Mouse (Mus musculus) 3T3-L1 (cell line): ENCODE measurements at regions not wholly inside any gene's neighbourhood (a gene's known extent, or its start where the extent isn't known, plus 50 kb on each side); places are given as distances from the start of the nearest gene placed in this dataset.

Experiments
- DNase-seq: peaks from one replicate; pipeline ENCODE4 v3.0.0-alpha.2; 2015; ENCODE audit warnings: low read depth, low spot score

- DNase-seq = no peak
Observed at GRCm38 (mm10) chr12:94468609-94469008, 1223.4 kb upstream of the Flrt2 start.

GRCm38 (mm10) chr12:94469850-94470249 lies 1222.2 kb upstream of the Flrt2 start:
- DNase-seq = no peak

DNA sequence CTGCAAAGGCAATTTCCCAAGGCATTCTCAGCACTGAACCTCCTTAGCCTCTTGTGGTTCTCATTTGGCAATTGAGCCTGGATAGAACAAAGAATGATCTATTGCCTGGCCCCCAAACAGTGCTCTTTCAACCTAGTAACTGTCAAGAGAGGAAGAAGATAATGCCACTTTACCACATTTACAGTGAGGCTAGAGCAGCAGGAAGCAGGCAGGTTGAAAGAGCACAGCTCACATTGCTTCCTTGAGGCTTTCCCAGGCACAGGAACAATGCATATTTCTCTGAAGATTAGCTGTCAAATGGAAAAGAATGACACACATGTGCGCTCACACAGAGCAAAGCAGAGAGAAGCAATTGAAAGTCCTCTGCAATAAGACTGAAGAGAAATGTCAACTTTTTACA lies 1221.0 kb upstream of the Flrt2 start:
- no peak for DNase-seq

DNA sequence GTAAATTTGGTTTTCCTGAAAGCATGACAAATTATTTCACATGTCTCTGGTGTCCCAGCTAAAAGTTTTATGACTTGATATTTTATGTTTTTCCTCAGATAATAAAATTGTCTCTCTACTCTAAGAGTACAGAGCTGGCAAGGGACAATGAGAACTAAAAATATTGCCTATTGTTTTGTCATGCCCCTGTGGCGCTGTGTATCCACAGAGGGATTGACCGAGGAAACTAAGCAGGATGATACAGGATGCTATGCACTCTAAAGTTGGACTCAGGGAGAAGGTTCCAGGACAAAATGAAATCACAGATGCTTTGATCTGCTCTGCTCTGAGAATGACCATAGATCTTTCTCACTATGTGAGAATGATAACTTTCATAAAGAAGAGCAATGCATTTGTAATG lies 1203.3 kb upstream of the Flrt2 start:
- DNase-seq = no peak

DNA sequence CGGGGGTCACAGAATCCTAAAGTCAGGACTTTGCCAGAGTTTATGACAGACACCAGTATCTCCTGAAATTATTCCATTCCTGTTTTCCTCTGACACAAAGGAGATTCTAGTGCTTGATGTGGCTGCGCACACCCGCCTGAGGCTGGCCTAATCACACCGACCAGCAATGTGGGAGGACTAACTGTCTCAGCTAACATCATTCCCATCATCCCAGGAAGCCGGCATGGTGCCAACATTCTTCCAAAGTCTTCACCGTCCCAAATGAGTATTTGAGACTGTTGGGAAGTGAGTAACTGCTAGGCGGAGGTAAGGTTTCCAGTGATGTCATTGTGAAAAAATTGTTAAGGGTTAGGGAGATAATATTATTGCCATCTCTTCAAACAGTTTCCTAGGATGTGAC lies 1183.9 kb upstream of the Flrt2 start:
- DNase-seq = peak; percentile 41

DNA sequence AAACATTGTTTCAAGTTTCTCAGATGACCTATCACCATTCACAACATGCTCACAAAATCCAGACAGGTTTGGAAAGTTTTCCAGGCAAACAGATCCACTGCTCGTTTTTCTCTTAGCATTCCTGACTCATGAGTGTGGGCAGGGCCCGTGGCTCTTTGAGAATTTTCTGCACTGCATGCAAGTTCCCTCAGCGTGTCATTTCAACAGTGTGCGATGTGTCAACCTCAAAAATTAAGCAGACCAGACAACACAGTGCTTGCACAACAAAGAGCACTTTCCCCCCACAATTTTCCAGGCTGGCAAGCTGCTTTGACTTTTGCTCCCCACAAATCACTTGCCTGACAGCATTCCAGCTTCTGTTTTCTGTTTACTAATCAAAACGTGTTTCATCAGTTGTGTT lies 1182.2 kb upstream of the Flrt2 start:
- peak; percentile 44 for DNase-seq

- no peak for DNase-seq
Observed at GRCm38 (mm10) chr12:94544706-94545105, 1147.3 kb upstream of the Flrt2 start.

GRCm38 (mm10) chr12:94560374-94561194 lies 1131.4 kb upstream of the Flrt2 start:
- DNase-seq = no peak

GRCm38 (mm10) chr12:94574981-94575380 lies 1117.0 kb upstream of the Flrt2 start:
- DNase-seq = no peak

GRCm38 (mm10) chr12:94580345-94580744 lies 1111.7 kb upstream of the Flrt2 start:
- no peak for DNase-seq

DNA sequence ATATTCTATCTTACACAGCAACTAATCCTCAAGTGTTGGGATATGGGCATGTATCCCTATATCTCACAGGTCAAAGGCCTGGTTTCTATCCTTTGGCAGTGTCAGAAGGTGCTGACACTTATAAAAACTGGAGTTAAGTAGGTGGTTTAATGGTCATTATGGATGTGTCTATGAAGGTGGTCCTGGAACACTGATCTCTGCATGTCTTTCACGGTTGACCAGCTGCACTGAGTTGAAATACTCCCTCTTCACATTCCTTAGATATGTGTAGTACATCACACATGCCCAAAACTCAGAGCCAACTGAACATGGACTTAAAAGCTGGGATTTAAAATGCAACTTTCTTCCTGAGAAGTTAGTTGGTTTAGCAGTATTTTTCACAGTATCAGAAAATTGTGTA lies 1107.7 kb upstream of the Flrt2 start:
- DNase-seq = no peak

DNA sequence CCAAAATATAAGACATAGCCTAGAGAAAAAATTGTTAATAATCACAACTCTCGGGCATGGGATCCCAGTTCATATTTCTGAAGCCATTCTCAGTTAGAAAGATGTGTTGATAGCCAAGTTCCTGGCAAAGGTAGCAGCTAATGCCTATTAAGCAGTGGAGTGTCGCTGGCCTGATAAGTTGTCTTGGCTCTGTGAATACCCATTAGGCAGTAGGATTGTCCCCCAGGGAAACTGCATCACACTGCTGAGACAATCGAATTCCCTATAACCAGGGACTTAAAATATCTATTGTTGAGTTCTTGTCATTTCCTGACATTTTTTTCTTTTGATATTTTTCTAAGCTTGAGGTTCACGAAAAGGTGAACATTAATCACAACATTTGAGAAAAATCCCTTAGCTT lies 1105.0 kb upstream of the Flrt2 start:
- DNase-seq = no peak

DNA sequence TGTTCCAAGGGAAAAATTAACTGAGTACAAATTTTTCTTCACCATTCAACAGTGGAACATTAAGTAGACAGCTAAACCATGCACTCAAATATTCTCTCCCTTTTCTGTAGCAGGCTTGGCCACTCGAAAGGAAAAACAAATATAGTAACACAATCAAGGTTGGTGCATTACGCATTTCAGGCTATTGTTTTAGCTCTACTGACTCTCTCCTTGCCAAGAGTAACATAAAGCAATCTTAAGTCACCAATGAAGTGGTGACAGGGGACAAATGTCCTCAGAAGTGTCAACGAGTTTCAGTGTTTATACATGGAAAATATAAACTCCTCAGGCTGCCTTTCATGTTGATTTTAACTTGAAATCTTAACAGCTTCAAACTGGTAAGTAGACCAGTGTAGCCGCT lies 1103.4 kb upstream of the Flrt2 start:
- DNase-seq = no peak

DNA sequence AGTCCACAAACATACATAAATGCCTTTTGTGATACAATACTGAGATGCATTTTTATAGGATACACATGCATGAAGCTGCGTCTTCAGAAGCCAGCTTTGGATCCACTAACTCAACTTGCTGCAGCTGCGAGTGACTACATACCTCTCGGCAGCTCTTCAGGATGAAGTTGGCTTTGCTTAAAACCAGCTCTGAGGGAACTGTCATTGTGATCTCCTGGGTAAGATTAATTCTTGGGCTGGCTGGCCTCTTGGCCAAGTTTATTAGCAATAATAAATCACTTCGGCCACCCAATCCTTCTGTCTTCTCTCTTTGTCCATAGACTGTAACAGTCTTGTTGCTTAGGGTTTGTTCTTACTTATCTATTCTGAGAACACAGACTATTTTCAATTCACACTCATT lies 1103.0 kb upstream of the Flrt2 start:
- DNase-seq = no peak

- no peak for DNase-seq
Observed at GRCm38 (mm10) chr12:94605566-94605965, 1086.5 kb upstream of the Flrt2 start.

DNA sequence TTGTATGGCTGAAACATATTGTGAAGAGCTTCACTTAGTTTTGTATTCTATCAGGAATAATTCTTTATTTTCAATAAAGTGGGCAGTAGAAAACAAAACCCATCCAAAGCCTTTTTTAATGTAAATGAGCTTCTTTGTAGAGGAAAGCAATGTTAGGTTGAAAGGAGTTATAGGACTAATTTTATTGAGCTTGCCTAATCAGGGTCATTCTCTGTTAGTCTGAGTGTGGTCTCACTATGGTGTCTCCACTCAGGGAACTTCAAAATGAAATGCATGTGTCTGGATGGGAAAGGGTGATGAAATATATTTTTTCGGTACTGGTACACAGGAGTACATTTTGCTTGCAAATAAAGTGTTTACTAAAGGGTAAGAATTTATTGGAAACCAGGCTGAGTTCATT lies 1055.5 kb upstream of the Flrt2 start:
- no peak for DNase-seq

DNA sequence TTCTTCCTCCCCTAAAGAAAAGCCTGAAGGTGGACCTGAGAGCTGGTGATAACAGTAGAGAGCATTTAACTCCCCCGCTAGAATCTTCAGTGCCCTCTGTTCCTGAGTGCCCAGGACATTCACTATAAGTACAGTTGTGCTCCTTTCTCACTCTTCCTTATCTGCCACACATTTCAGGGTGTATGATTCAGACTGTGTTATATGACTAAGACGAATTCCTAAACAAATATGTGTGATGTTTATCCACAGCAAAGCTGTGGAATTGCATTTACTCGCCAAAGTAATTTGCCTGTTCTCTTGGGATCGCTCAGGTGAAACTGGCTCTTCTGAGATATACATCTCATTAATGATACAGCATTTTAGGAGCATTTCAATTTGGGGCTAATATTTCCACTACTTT lies 1051.9 kb upstream of the Flrt2 start:
- peak; percentile 58 for DNase-seq

DNA sequence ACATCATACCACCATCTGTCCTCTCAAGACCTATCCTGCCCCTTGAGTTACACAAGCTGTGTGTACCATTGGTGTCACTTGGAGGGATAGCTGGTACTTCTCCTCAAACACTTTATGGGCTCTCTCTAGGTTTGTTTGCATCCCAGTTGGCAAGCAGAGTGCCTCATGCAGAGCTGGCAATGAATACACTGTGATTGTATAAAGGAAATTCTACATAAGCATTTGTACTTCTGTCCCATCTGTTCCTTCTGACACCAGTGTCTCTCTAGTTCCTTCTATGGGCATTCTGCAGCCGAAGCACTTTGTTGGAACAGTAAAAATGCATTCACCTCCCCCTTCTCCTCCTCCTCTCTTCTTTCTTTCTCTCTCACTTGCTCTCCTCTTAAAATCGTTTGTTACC lies 1046.7 kb upstream of the Flrt2 start:
- DNase-seq = no peak

- peak; percentile 89 for DNase-seq
Observed at GRCm38 (mm10) chr12:94670035-94670434, 1022.0 kb upstream of the Flrt2 start.

DNA sequence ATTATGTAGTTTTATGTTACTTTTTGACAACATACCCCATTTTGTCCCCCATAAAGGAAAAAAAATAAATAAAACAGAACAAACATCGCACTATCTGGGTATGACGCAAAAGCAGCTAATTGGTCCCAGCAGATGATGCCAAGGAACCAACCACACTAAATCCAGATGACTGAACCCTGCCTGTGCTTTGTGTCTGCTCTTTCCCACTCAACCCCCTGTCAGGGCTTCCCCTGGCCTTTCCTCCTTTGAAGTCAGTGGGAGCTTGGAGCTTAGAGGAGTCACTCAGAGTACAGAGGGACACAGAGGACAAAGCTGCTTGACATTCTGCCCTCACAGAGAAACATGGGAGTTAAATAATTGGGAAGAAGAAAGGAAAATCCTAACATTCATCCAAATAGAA lies 1017.1 kb upstream of the Flrt2 start:
- no peak for DNase-seq

DNA sequence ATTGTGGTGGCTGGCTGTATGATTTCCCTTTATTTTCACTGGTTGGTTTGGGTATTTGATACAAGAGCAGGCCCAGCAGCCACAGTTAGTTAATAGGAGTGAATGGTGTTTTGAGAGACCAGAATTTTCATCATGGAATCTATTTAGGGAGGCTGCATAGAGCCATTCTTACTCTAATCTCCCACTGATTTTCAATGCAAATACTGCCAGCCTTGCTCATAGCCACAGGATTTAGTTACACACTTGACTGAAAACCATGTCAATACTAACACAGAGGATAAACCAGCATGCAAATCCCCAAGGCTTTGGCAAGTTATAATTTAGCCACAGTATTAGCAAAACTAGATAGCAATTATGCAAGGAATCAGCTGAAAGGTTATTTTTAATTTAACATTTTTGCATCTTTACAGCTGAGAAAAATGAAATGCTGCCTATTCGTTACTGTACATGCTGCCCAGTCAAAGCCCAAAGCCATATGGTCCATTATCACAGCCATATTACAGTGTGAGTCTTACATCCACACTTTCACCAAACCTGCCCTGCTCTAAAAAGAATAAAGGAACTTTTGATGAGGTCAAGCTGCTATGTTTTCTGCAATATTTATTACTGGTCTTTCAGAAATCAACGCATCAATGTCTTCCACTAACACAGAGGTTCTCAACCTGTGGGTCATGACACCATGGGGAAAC lies 1000.5 kb upstream of the Flrt2 start:
- no peak for DNase-seq

DNA sequence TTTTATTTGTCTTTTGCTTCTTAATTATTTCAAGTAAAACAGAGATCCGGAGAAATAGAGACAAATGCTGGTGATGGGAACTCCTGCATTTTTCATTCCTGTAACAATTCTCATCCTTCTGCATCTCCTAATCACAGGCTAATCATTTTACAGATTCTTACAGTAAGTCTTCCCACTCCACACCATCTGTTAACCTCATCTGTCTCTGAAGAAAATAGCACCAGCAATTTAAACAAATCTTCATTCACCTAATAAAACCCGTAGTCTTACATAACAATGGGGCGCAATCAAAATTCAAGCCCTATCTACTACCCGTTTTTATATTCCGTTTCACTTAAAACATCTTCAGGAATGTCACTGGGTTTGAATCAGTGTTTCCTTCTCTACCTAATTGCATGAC lies 960.6 kb upstream of the Flrt2 start:
- DNase-seq = no peak

GRCm38 (mm10) chr12:94733179-94733578 lies 958.8 kb upstream of the Flrt2 start:
- no peak for DNase-seq
